Mouse (Mus musculus) intestine, embryonic 14.5 days (tissue): ENCODE results near the gene Ugt1a8. TPM values are rescaled to one million over a fixed set of nuclear protein-coding genes. Genes with fewer than 3 reads are reported as not detected.
A peak's percentile ranks its signal among the peaks of the same experiment; 100 is the strongest.
"Not testable (repeated sequence)": the region's sequence is repeated elsewhere in the genome, so short reads cannot be mapped to it uniquely, and the experiment has no call there.

Experiments
- ATAC-seq: fragments of 200-750 bp; cut with Nextera tagmentation; replicated peaks from 2 replicates; pipeline ENCODE4 v1.8.0; 2017; ENCODE audit warnings: low read depth, moderate number of reproducible peaks, moderate TSS enrichment, moderate library complexity; ENCODE audit not compliant: low FRiP score, low TSS enrichment
- DNase-seq: peaks from one replicate; pipeline ENCODE4 v3.0.0-alpha.2; 2018; ENCODE audit warnings: low spot score
- H3K27ac ChIP-seq: fragments of 300-500 bp; sonication (generic); 2 replicates; pipeline ENCODE4 v1.5.1; 2014; ENCODE audit warnings: low read depth, mild to moderate bottlenecking, control low read depth
- H3K27me3 ChIP-seq: fragments of 300-500 bp; sonication (generic); replicated peaks from 2 replicates; pipeline ENCODE4 v1.6.1; 2014; ENCODE audit warnings: low read length, control low read depth; ENCODE audit not compliant: control insufficient read depth, insufficient read depth
- H3K36me3 ChIP-seq: fragments of 300-500 bp; sonication (generic); 2 replicates; pipeline ENCODE4 v1.6.1; 2014; ENCODE audit warnings: low read length, control low read depth; ENCODE audit not compliant: control insufficient read depth, insufficient read depth
- H3K4me1 ChIP-seq: fragments of 300-500 bp; sonication (generic); replicated peaks from 2 replicates; pipeline ENCODE4 v1.6.1; 2014; ENCODE audit warnings: low read length, control low read depth, mixed read lengths; ENCODE audit not compliant: control insufficient read depth, insufficient read depth
- H3K4me2 ChIP-seq: fragments of 300-500 bp; sonication (generic); 2 replicates; pipeline ENCODE4 v1.6.1; 2014; ENCODE audit warnings: low read length
- H3K4me3 ChIP-seq: fragments of 300-500 bp; sonication (generic); 2 replicates; pipeline ENCODE4 v1.5.1; 2014; ENCODE audit warnings: low read depth, low read length, control low read depth, mixed read lengths
- H3K9ac ChIP-seq: fragments of 300-500 bp; sonication (generic); 2 replicates; pipeline ENCODE4 v1.6.1; 2014; ENCODE audit warnings: mild to moderate bottlenecking, low read length
- H3K9me3 ChIP-seq: fragments of 300-500 bp; sonication (generic); 2 replicates; pipeline ENCODE4 v1.6.1; 2016; ENCODE audit warnings: low read length, control low read depth; ENCODE audit not compliant: control insufficient read depth
- WGBS: fragments of 180-500 bp; shearing (Covaris S2); extraction: QIAGEN DNeasy Blood & Tissue Kit; methylation state at CpG from one replicate; pipeline ENCODE4 v1.1.7; 2014; 5-methylcytosine and 5-hydroxymethylcytosine counted together
- polyA plus RNA-seq: library from polyadenylated mRNA; unstranded; fragments of >200 nt; fragmentation: Nextera tagmentation; extraction: Ambion mirVana; gene quantifications from 2 replicates; pipeline ENCODE4 v1.2.1, GENCODE M21; 2014

Gene Ugt1a8
- polyA plus RNA-seq, 1 experiment from 2014 or later: not detected

GRCm38 (mm10) chr1:88103697-88104468 lies 16.3 kb downstream of the Ugt1a8 start:
- H3K4me1 ChIP-seq, H3K9me3 ChIP-seq, H3K4me2 ChIP-seq, H3K36me3 ChIP-seq, H3K27me3 ChIP-seq, ATAC-seq, H3K27ac ChIP-seq, H3K4me3 ChIP-seq, H3K9ac ChIP-seq, DNase-seq: not testable (repeated sequence)
- WGBS: 76% methylated on average over 4 of the region's 5 CpGs

- Histone ChIP-seq H3K27me3 (no peaks in the 10 kb centered on the region), H3K27ac (no peak overlapping the region), H3K4me3 (no peak overlapping the region), H3K36me3 (no peaks in the 10 kb centered on the region), H3K9ac (no peak overlapping the region), H3K4me1 (no peaks in the 10 kb centered on the region), H3K4me2 (no peak overlapping the region), H3K9me3 (no peaks in the 10 kb centered on the region)
- no peak for ATAC-seq
- 82% methylated on average over 1 of the region's 1 CpGs for WGBS
- no peak for DNase-seq
Observed at GRCm38 (mm10) chr1:88104667-88105430, 17.2 kb downstream of the Ugt1a8 start.

DNA sequence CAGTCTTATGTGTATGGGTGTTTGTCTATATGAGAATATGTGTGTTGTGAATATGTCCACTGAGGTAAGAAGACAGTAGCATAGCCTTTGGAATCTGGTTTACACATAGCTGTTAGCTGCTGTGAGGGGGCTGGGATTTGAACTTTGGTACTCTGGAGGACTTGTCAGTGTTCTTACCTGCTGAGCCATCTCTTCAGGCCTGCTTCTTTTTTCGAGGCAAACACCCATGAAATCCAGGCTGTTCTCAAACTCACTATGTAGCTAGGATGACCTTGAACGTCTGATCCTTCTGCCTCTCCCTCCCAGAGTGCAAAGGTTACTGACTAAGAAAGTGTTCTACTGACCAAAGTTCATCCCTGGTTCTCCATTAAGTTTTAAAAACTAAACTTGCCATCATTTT lies 18.0 kb downstream of the Ugt1a8 start:
- H3K36me3 ChIP-seq: no peaks in the 10 kb centered on the region
- H3K9me3 ChIP-seq: no peaks in the 10 kb centered on the region
- DNase-seq: no peak
- H3K27me3 ChIP-seq: no peaks in the 10 kb centered on the region
- ATAC-seq: no peak
- H3K4me3 ChIP-seq: no peak overlapping the region
- no peak overlapping the region for H3K4me2 ChIP-seq
- no peak overlapping the region for H3K9ac ChIP-seq
- H3K4me1 ChIP-seq: no peaks in the 10 kb centered on the region
- 60% methylated on average over 2 of the region's 2 CpGs for WGBS
- H3K27ac ChIP-seq: no peak overlapping the region

- H3K27ac ChIP-seq, H3K27me3 ChIP-seq, H3K9me3 ChIP-seq, H3K4me2 ChIP-seq, H3K4me3 ChIP-seq, H3K36me3 ChIP-seq, H3K9ac ChIP-seq, DNase-seq, H3K4me1 ChIP-seq: not testable (repeated sequence)
- 63% methylated on average over 2 of the region's 2 CpGs for WGBS
- peak; percentile 76 for ATAC-seq
Observed at GRCm38 (mm10) chr1:88109027-88109557, 21.5 kb downstream of the Ugt1a8 start.

DNA sequence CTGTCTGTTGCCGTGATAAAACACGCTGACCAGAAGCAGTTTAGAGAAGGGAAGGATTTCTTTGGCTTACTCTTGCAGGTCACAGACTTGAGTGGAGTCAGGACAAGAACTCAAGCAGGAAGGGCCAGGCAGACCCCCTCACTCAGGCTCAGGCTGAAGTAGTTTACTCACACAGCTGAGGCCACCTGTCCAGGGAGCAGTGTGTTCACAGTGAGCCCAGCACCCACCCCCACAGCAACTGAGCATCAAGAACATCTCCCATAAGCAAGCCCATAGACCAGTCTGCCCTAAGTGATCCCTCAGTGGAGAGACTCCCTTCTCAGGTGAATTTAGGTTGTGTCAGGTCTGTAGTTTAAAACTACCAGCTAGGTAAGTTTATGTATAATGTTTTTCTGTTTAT lies 22.0 kb downstream of the Ugt1a8 start:
- not testable (repeated sequence) for H3K4me2 ChIP-seq, H3K9ac ChIP-seq, ATAC-seq, DNase-seq, H3K27me3 ChIP-seq, H3K9me3 ChIP-seq, H3K4me3 ChIP-seq, H3K4me1 ChIP-seq, H3K36me3 ChIP-seq, H3K27ac ChIP-seq
- WGBS: 50% methylated on average over 2 of the region's 2 CpGs

GRCm38 (mm10) chr1:88112769-88113168 lies 25.2 kb downstream of the Ugt1a8 start:
- H3K27me3 ChIP-seq, H3K9ac ChIP-seq, H3K36me3 ChIP-seq, H3K4me2 ChIP-seq, DNase-seq, ATAC-seq, H3K4me1 ChIP-seq, H3K27ac ChIP-seq, H3K4me3 ChIP-seq, H3K9me3 ChIP-seq: not testable (repeated sequence)
- 92% methylated on average over 6 of the region's 6 CpGs for WGBS

DNA sequence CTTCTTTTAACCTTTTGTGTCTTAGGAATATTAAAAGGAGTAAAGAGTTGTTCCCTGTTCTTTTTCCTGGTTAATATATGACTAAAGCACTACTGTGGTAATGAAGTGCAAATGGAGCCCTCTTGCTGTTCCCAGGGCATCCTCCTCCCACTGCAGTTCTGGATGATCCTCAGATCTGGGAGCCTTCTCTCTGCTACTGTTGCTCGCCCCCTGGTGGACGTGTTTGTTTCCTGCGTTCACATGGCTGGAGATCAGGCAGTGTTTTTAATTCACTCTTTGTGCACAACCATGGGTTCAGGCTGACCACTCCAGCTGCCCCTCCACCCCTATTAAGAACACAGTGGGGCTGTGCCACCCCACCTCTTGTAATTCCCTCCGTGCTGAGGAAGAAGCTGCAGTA lies 32.9 kb downstream of the Ugt1a8 start:
- H3K4me3 ChIP-seq, H3K4me2 ChIP-seq, H3K27me3 ChIP-seq, H3K9me3 ChIP-seq, H3K27ac ChIP-seq, ATAC-seq, H3K4me1 ChIP-seq, H3K36me3 ChIP-seq, H3K9ac ChIP-seq, DNase-seq: not testable (repeated sequence)
- WGBS: 16% methylated on average over 4 of the region's 4 CpGs

DNA sequence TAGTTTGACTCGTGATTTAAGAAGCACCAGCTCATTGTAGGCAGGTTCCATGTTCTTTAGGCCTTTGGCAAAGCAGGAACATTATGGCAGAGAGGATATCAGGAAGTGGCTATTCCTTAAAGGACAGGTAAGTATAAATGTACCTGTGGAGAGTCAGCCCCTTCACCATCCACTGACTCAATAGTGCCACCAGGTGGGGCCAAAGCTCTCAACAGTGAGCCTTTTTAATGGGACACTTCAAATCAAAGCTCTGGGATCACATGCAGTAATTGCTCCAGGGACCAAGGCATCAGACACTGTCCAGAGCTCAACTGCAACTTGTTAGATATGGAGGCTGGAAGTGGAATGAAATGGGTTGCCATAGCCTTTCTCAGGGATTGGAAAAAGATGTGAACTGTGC lies 33.9 kb downstream of the Ugt1a8 start:
- H3K27ac ChIP-seq, H3K4me1 ChIP-seq, DNase-seq, H3K27me3 ChIP-seq, H3K9ac ChIP-seq, H3K4me2 ChIP-seq, H3K36me3 ChIP-seq, H3K4me3 ChIP-seq, H3K9me3 ChIP-seq: not testable (repeated sequence)
- 0 out of 2 replicates have a peak, but pooled peaks have one; percentile 19 for ATAC-seq
- WGBS: no CpG with 5 or more reads among the region's 1 CpGs
